Mouse (Mus musculus): ENCODE results near the gene Rnf121. TPM values are rescaled to one million over a fixed set of nuclear protein-coding genes. Genes with fewer than 3 reads are reported as not detected.

Gene Rnf121
- total and polyA plus RNA-seq, 3 experiments = 10.3 to 24.8 (median 20.4) TPM

- Histone ChIP-seq H3K27ac (ENCODE audit: insufficient read depth, low read depth) (no peak overlapping the region), H3K79me2 (replicated peaks; ENCODE audit: control insufficient read depth, extremely low read depth, insufficient read depth, poor library complexity, severe bottlenecking) (peaks cover 52% of the 10 kb centered on the region), H3K27me3 (replicated peaks) (no peaks in the 10 kb centered on the region), H3K9ac (ENCODE audit: insufficient read depth, low read depth) (no peak overlapping the region), H3K9me3 (replicated peaks; ENCODE audit: low read length) (no peaks in the 10 kb centered on the region), H3K36me3 (replicated peaks in 1 of 2; ENCODE audit: control insufficient read depth in 1 of 2, insufficient read depth in 1 of 2, low read length in 1 of 2) (peaks cover 5 to 27% of the 10 kb centered on the region in 2 experiments), H3K4me2 (ENCODE audit: insufficient read depth, low read depth, poor library complexity, severe bottlenecking) (no peak overlapping the region), H3K4me1 (ENCODE audit: control insufficient read depth in 1 of 2, insufficient read depth in 2 of 2) (peaks cover 9 to 40% of the 10 kb centered on the region in 2 experiments), H3K4me3 (replicated peaks in 1 of 3; ENCODE audit: low read depth in 2 of 3, low read length in 2 of 3, poor library complexity in 1 of 3) (no peak overlapping the region)
- in situ Hi-C loops (cut with MboI; ENCODE audit: low pct_ligation_motif_present, low pct_unique_long_range_greater_than_20kb, low sequenced_read_pairs) = loop anchor here (10.0 kb wide), 1 partner anchor 397 kb away; the partner anchor contains the start of gene Clpb
- no peak for DNase-seq (ENCODE audit: extremely low read depth)
- TF ChIP-seq E2F4 (IDR thresholded peaks at IDR 0.05; ENCODE audit: insufficient replicate concordance, low read depth, low read length) (no peak), EP300 (IDR thresholded peaks at IDR 0.05; ENCODE audit: low read length) (no peak), CHD2 (IDR thresholded peaks at IDR 0.05; ENCODE audit: low read length) (no peak), ZNF384 (IDR thresholded peaks at IDR 0.05; ENCODE audit: low read depth, low read length) (no peak), MAX (IDR thresholded peaks at IDR 0.05; ENCODE audit: low read length) (no peak), POLR2AphosphoS2 (IDR thresholded peaks at IDR 0.05; ENCODE audit: low read depth, low read length) (no peak), ZMIZ1 (IDR thresholded peaks at IDR 0.05; ENCODE audit: low read depth, low read length) (no peak), KAT2A (IDR thresholded peaks at IDR 0.05; ENCODE audit: insufficient replicate concordance, low read length) (no peak), GABPA (IDR thresholded peaks at IDR 0.05; ENCODE audit: insufficient replicate concordance, low read depth, low read length) (no peak), CHD1 (IDR thresholded peaks at IDR 0.05; ENCODE audit: low read depth, low read length) (no peak), MAFK (IDR thresholded peaks at IDR 0.05; ENCODE audit: insufficient replicate concordance, low read length) (no peak), POLR2A (IDR thresholded peaks at IDR 0.05; ENCODE audit: low read depth, low read length) (no peak), SIN3A (IDR thresholded peaks at IDR 0.05; ENCODE audit: low read length) (no peak), RAD21 (IDR thresholded peaks at IDR 0.05; ENCODE audit: low read depth, low read length) (no peak)
- dilution Hi-C loops (cut with MboI; ENCODE audit: extremely low pct_ligation_motif_present, extremely low pct_unique_long_range_greater_than_20kb, low sequenced_read_pairs) = no loop called here
Observed at GRCm38 (mm10) chr7:102062203-102062602, 3.1 kb downstream of the Rnf121 start.

GRCm38 (mm10) chr7:102061353-102061752, 3.9 kb downstream of the Rnf121 start:
- Histone ChIP-seq H3K4me1 (ENCODE audit: control insufficient read depth in 1 of 2, insufficient read depth in 2 of 2) (peaks cover 7 to 35% of the 10 kb centered on the region in 2 experiments), H3K79me2 (replicated peaks; ENCODE audit: control insufficient read depth, extremely low read depth, insufficient read depth, poor library complexity, severe bottlenecking) (peaks cover 47% of the 10 kb centered on the region), H3K27ac (ENCODE audit: insufficient read depth, low read depth) (no peak overlapping the region), H3K4me3 (replicated peaks in 1 of 3; ENCODE audit: low read depth in 2 of 3, low read length in 2 of 3, poor library complexity in 1 of 3) (no peak overlapping the region), H3K4me2 (ENCODE audit: insufficient read depth, low read depth, poor library complexity, severe bottlenecking) (no peak overlapping the region), H3K9ac (ENCODE audit: insufficient read depth, low read depth) (no peak overlapping the region), H3K36me3 (replicated peaks in 1 of 2; ENCODE audit: control insufficient read depth in 1 of 2, insufficient read depth in 1 of 2, low read length in 1 of 2) (peaks cover 5 to 34% of the 10 kb centered on the region in 2 experiments), H3K9me3 (replicated peaks; ENCODE audit: low read length) (no peaks in the 10 kb centered on the region), H3K27me3 (replicated peaks) (no peaks in the 10 kb centered on the region)
- no peak for DNase-seq (ENCODE audit: extremely low read depth)
- TF ChIP-seq MAZ (IDR thresholded peaks at IDR 0.05; ENCODE audit: low read depth, low read length) (no peak), EP300 (IDR thresholded peaks at IDR 0.05; ENCODE audit: low read length) (no peak), CHD2 (IDR thresholded peaks at IDR 0.05; ENCODE audit: low read length) (no peak), MXI1 (IDR thresholded peaks at IDR 0.05; ENCODE audit: low read depth, low read length) (no peak), SMC3 (IDR thresholded peaks at IDR 0.05; ENCODE audit: low read depth, low read length) (no peak), MAFK (IDR thresholded peaks at IDR 0.05; ENCODE audit: insufficient replicate concordance, low read length) (no peak), USF2 (conservative IDR thresholded peaks at IDR 0.05; ENCODE audit: low read depth, low read length) (no peak)
- in situ Hi-C loops (cut with MboI; ENCODE audit: low pct_ligation_motif_present, low pct_unique_long_range_greater_than_20kb, low sequenced_read_pairs) = loop anchor here (10.0 kb wide), 1 partner anchor 397 kb away; the partner anchor contains the start of gene Clpb
- dilution Hi-C loops (cut with MboI; ENCODE audit: extremely low pct_ligation_motif_present, extremely low pct_unique_long_range_greater_than_20kb, low sequenced_read_pairs) = no loop called here
